Mouse (Mus musculus) adipocyte (in vitro differentiated cells): ENCODE measurements at regions not wholly inside any gene's neighbourhood (a gene's known extent, or its start where the extent isn't known, plus 50 kb on each side); places are given as distances from the start of the nearest gene placed in this dataset.

Source experiments
- DNase-seq: peaks from one replicate; pipeline ENCODE4 v3.0.0-alpha.2; 2016; ENCODE audit warnings: low spot score

DNA sequence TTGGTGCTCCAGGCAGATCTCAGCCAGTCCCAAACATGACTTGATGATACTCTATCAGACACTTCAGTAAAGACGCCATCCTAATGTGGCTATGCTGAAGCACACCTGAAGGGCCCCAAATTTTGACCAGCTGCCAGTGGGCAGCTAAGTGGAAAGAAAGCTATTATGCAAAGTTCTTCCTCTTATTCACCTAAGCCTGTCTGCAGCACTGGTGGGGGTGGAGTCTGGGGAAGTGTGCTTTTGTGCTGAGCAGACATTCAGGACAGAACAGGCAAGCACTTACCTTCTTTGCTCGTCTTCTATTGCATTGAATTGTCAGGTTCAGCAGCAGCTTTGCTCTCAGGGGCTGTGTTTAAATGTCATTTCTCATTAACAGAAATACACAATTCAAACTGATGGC, 200.7 kb downstream of the Pla2g4a start:
- no peak for DNase-seq

DNA sequence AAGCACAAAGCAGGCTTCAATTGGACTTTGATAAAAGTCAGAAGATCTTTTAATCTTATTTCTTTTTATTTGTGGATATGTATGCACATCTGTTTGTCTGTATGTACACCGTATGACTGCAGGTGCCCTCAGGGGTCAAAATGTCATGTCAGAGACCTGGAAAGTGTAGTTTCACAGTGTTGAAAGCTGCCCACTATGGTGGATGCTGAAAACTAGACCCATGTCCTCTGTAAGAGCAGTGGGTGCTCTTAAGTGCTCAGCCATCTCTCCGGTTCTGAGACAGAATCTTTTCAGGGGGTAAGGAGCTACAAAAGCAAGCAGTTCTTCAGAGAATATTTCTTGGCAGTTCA, 202.3 kb downstream of the Pla2g4a start:
- DNase-seq: no peak

DNA sequence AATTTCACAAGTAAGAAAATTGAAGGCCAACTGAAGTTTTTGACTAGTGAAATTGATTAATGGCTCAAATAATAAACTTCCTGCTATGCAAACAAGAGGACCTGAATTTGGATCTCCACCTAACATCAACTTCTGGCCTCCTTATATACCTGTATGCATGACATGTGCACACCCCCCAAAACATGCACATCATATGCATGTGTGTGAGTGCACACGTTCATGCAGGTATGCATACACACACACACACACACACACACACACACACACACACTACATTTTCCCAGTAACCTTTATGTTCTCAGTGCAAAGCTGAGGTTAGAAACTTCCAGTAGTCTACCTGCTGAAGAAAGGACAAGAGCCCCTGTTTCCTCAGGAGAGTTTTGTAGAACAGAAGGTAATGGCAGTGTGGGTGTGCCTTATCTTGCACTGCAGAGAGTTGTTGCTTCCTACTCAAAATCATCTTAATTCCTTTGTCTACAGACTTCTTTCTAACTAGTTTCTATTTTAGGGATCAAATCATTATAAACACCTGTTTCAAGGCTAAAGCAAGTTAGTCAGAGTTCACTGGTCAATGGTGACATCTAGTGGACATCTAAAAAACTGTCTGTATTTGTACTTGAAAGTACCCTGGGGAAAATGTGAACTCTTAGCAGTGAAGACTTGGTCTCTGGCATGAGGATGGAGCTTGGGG, 202.9 kb downstream of the Pla2g4a start:
- DNase-seq: peak; percentile 64

- no peak for DNase-seq
Measured at GRCm38 (mm10) chr1:149753269-149754060, 207.6 kb downstream of the Pla2g4a start.

- no peak for DNase-seq
Measured at GRCm38 (mm10) chr1:149749405-149749804, 211.7 kb downstream of the Pla2g4a start.

DNA sequence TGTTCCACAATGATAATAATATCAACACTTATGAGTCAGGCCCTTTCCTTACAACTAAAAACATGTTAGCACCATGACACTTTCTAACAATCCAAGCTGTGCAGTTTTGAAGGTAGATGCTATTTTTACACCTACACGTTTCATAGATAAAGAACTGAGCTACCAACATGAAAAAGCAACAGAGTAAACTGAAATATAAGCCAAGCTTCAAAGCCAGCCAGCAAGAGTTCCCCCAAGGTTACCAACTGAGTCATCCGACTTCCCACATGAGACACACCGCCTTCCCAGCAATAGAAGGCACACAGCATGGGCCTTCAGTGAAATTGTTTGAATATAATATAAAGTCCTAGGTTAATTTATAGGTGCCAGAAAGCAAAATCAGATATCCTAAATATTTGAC, 222.1 kb downstream of the Pla2g4a start:
- DNase-seq: no peak

GRCm38 (mm10) chr1:149734241-149734640, 226.8 kb downstream of the Pla2g4a start:
- no peak for DNase-seq

DNA sequence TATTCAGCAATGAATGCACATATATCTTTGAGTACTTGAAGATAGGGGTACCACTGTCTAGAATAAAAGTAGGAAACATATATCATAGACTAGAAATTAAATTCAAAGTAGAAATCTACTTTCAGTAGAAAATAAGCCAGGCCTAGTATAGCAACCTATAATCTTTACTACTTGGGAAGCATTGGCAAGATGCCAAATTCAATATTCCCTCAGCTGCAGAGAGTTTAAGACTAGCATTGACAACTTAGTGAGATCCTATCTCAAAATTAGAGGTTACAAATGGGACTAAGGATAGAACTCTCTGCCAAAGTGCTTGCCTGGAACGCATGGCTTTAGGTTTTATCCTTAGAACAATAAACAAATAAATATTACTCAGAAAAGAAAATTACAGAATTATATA, 245.9 kb downstream of the Pla2g4a start:
- no peak for DNase-seq

GRCm38 (mm10) chr1:149712330-149712729, 248.8 kb downstream of the Pla2g4a start:
- no peak for DNase-seq

- DNase-seq: no peak
Measured at GRCm38 (mm10) chr1:149705223-149705622, 255.9 kb downstream of the Pla2g4a start.

DNA sequence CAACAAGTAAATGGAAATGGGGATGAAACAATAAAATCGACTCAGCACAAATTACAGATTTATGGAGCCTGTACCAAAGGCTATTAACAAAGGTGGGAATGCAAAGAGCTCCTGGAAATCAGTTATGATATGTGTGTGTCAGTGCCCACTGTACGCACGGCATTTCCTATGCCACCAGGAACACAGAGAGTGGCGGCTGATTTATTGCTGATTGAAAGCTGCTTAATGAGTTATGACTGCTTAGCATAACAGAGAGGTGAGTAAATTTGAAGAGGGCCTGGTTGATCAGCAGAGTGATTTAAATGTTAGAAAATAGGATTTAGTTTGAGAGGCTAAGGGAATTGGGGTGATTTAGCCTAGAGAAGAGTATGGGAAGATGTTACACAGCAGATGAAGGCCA, 261.7 kb downstream of the Pla2g4a start:
- no peak for DNase-seq

DNA sequence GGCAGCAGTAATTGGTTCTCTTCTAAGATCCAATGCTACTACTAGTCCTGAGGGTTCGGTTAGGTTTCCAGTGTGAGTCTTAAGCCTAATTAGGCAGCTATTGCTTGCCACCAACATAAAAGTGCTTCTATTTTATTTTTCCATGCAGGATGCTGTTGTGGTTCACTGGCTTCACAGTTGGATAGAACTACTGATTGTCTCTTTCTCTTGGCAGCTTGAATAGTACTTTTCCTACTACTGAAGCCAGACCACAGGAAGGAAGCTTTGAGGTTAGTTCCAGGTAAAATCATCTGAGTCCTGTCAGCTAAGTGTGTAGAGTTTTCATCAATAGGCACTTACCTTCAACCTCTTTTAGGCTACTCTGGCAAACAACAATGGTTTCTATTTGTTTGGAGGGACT, 286.9 kb downstream of the Pla2g4a start:
- no peak for DNase-seq

- no peak for DNase-seq
Measured at GRCm38 (mm10) chr1:149672571-149672970, 288.5 kb downstream of the Pla2g4a start.

- DNase-seq: no peak
Measured at GRCm38 (mm10) chr1:149672117-149672516, 289.0 kb downstream of the Pla2g4a start.

- DNase-seq: no peak
Measured at GRCm38 (mm10) chr1:149671091-149671490, 290.0 kb downstream of the Pla2g4a start.
